Mouse (Mus musculus) retina, embryonic 14.5 days (tissue): Measurements from ENCODE around the gene Fry.

ENCODE experiments used
- DNase-seq: peaks from one replicate; pipeline ENCODE4 v3.0.0-alpha.2; 2015; ENCODE audit warnings: low spot score

Fry gene

GRCm38 (mm10) chr5:150272173-150272572 is 153.7 kb downstream of the Fry start:
- DNase-seq = no peak

GRCm38 (mm10) chr5:150275314-150275713 is 156.9 kb downstream of the Fry start:
- no peak for DNase-seq

GRCm38 (mm10) chr5:150276611-150277010 is 158.2 kb downstream of the Fry start:
- no peak for DNase-seq

- DNase-seq = no peak
Measured at GRCm38 (mm10) chr5:150279387-150279786, 160.9 kb downstream of the Fry start.

GRCm38 (mm10) chr5:150281084-150281483 is 162.6 kb downstream of the Fry start:
- DNase-seq = no peak

- no peak for DNase-seq
Measured at GRCm38 (mm10) chr5:150282091-150282490, 163.6 kb downstream of the Fry start.

GRCm38 (mm10) chr5:150287949-150288348 is 169.5 kb downstream of the Fry start:
- no peak for DNase-seq

GRCm38 (mm10) chr5:150289611-150290010 is 171.2 kb downstream of the Fry start:
- DNase-seq = peak; percentile 27

- DNase-seq = no peak
Measured at GRCm38 (mm10) chr5:150290494-150291199, 172.2 kb downstream of the Fry start.

GRCm38 (mm10) chr5:150291216-150291615 is 172.8 kb downstream of the Fry start:
- DNase-seq = no peak

GRCm38 (mm10) chr5:150292186-150292585 is 173.7 kb downstream of the Fry start:
- peak; percentile 10 for DNase-seq

- no peak for DNase-seq
Measured at GRCm38 (mm10) chr5:150294306-150294705, 175.9 kb downstream of the Fry start.

GRCm38 (mm10) chr5:150295096-150295495 is 176.7 kb downstream of the Fry start:
- no peak for DNase-seq

GRCm38 (mm10) chr5:150298969-150299368 is 180.5 kb downstream of the Fry start:
- no peak for DNase-seq

- no peak for DNase-seq
Measured at GRCm38 (mm10) chr5:150302123-150302522, 183.7 kb downstream of the Fry start.

- no peak for DNase-seq
Measured at GRCm38 (mm10) chr5:150302996-150303395, 184.6 kb downstream of the Fry start.

- DNase-seq = no peak
Measured at GRCm38 (mm10) chr5:150306497-150306896, 188.1 kb downstream of the Fry start.

- DNase-seq = no peak
Measured at GRCm38 (mm10) chr5:150313229-150313628, 194.8 kb downstream of the Fry start.

GRCm38 (mm10) chr5:150314582-150314981 is 196.1 kb downstream of the Fry start:
- DNase-seq = no peak

GRCm38 (mm10) chr5:150325411-150325810 is 207.0 kb downstream of the Fry start:
- no peak for DNase-seq

- no peak for DNase-seq
Measured at GRCm38 (mm10) chr5:150328686-150329085, 210.2 kb downstream of the Fry start.

GRCm38 (mm10) chr5:150331821-150332220 is 213.4 kb downstream of the Fry start:
- DNase-seq = no peak

GRCm38 (mm10) chr5:150332810-150333209 is 214.4 kb downstream of the Fry start:
- DNase-seq = no peak

GRCm38 (mm10) chr5:150333328-150333731 is 214.9 kb downstream of the Fry start:
- no peak for DNase-seq
